Mouse (Mus musculus): ENCODE data around the gene Hist1h2bf.
"Not testable (repeated sequence)": the region's sequence is repeated elsewhere in the genome, so short reads cannot be mapped to it uniquely, and the experiment has no call there.

DNA sequence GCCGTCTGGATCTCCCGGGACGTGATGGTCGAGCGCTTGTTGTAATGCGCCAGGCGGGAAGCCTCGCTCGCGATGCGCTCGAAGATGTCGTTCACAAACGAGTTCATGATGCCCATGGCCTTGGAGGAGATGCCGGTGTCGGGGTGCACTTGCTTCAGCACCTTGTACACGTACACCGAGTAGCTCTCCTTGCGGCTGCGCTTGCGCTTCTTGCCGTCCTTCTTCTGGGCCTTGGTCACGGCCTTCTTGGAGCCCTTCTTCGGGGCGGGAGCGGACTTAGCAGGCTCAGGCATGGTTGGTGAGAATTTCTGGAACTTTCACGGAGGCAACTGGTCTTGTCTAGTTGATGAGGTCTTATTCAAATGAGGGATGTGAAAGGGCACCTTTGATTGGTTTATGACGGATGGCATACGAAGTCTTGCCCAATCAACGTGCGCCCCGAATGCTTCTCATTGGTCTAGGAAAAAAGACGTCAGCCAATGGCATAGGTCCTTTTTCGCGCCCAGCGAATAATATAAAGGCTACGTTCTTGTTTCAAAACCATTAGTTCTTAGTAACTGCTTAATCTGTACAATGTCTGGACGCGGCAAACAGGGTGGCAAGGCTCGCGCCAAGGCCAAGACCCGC lies at the start of gene Hist1h2bf, which contains the start of gene Hist1h2ad:
- not testable (repeated sequence) for TF ChIP-seq CTCF (IDR thresholded peaks at IDR 0.05; ENCODE audit: control insufficient read depth, insufficient read depth, insufficient read length); FOSL1 (IDR thresholded peaks at IDR 0.05; ENCODE audit: insufficient read depth, low read length, poor library complexity, severe bottlenecking); MYOD1 (IDR thresholded peaks at IDR 0.05; ENCODE audit: control insufficient read depth, insufficient read length, low read depth); MAX (IDR thresholded peaks at IDR 0.05)
